25 mouse cellular contexts compared by ENCODE assay signal in the genomic region with DNA sequence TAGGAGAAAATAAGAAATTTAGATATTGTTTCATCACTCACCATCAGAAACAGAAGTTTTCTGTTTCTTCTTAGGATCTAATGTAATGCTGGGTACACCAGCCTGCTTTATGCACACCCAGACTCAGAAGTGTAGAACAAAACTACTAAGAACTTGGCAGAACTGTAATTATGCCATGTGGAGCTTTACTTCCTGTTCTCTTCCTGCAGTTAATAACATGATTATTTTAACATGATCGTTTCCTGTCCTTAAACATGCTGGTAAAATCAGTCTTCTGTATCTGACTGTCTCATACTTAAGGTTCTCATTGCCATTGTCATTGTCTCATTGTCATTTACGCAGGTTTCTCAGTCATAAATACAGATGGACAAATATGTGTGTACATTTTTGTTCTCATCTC.
"Had no signal": no experiment of that assay in that cellular context is flagged by ENCODE, and none has a peak within 500 bp of the region (broad histone marks: within the 10 kb centered on the region; RNA-seq: fewer than 3 reads in every experiment).

No protein-coding gene starts in this region.

- DNase-seq: gastrocnemius, adult 2 months; gastrocnemius, postnatal 10 days; gastrocnemius, postnatal 25 days; heart, adult 18-20 months; heart, postnatal 10 days; heart, postnatal 4 days; kidney, adult 11 months; kidney, adult 2 months; kidney, adult 9 months; kidney, postnatal 14 days; kidney, postnatal 36 days; layer of hippocampus, adult 9-11 months; layer of hippocampus, postnatal 36 days; liver; liver, embryonic 13.5 days had no signal

- H3K27ac ChIP-seq: gastrocnemius, adult 2 months; heart, embryonic 10.5 days; hindbrain, embryonic 14.5 days; kidney, embryonic 15.5 days; kidney, postnatal 0 days; limb, embryonic 10.5 days; limb, embryonic 12.5 days; liver, embryonic 13.5 days; liver, embryonic 15.5 days had no signal

- ATAC-seq: hindbrain, embryonic 16.5 days; intestine, embryonic 16.5 days had no signal

- H3K4me1 ChIP-seq: heart, embryonic 10.5 days; limb, embryonic 12.5 days; liver, embryonic 15.5 days had no signal

- H3K36me3 ChIP-seq: heart, embryonic 10.5 days; heart, embryonic 12.5 days; kidney, embryonic 15.5 days; limb, embryonic 12.5 days; liver, embryonic 13.5 days; liver, embryonic 15.5 days had no signal

- H3K4me3 ChIP-seq: gastrocnemius, adult 2 months; heart, embryonic 10.5 days; heart, embryonic 12.5 days; kidney, embryonic 15.5 days; limb, embryonic 10.5 days; limb, embryonic 12.5 days; liver, embryonic 13.5 days; liver, embryonic 15.5 days had no signal

- H3K9me3 ChIP-seq: heart, embryonic 10.5 days; heart, embryonic 12.5 days; kidney, embryonic 15.5 days; limb, embryonic 10.5 days; limb, embryonic 12.5 days; liver, embryonic 13.5 days; liver, embryonic 15.5 days had no signal

- H3K27me3 ChIP-seq: heart, embryonic 12.5 days; kidney, embryonic 15.5 days; limb, embryonic 12.5 days; liver, embryonic 13.5 days; liver, embryonic 15.5 days had no signal
